Mouse (Mus musculus): ENCODE results near the gene Rpl3l.

The Rpl3l gene

GRCm38 (mm10) chr17:24745526-24746497, 18.2 kb downstream of the Rpl3l start:
- DNase-seq, result peak; percentile 57 to 78

GRCm38 (mm10) chr17:24746986-24747385, 19.4 kb downstream of the Rpl3l start:
- no peak for DNase-seq

DNA sequence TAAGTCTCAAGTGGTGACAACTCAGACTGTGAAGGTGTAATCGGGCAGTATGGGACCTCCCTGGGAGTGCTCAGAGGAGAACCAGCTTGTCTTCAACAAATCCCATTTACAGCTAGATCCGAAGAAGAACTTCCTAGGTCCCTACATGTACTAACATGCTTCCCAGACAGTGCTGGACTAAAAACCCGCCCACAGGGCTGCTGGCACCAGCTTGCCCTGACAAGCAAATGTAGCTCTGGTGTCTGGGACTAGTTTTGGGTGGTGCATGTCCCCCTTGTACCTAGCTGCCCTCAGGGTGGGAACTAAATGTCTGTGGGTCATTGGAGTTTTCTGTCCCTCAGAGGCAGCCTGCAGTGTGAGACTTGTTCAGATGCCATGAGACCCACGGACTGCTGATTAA, 23.9 kb downstream of the Rpl3l start:
- no peak for DNase-seq

DNA sequence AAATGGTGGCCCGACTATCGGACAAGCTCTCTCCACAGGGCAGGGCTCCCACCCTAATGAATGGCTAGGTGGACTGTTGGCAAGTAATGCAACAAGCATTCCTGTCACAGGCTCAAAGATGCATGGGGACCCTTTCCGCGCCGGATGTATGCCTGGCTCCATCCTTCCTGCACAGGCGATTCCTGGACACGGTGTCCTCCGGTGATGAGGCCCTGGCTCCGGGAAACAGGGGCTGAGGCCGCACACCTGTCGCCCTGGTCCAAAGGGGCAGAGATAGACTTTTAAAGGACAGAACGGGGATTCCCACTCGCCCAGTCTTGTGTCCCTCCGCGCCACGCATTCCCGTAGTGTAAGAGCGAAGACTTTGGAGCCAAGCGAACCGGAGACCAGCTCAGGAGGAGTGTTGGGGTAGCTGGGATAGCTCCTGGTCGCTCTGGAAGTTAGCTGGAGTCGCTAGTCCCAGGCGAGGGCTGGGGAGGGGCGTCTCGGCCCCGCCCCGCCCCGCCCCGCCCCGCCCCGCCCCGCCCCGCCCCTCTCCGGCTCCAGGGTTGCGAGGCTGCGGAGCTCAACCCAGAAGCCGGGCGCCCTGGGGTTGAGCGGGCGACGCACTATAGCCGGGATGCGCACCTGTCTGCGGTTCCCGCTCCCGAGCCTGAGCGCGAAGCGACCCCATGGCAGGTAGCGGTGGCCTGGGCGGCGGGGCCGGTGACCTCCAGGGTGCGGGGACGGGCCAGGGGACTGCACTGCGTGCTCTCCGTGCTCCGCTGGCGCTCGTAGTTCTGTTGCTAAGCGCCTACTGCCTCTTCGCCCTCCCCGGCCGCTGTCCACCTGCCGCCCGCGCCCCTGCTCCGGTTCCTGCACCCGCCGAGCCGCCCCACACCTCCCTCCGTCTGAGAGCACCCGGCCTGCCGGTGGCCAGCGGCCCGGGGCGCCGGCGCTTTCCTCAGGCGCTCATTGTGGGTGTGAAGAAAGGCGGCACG, 25.1 kb downstream of the Rpl3l start, which contains the start of gene Hs3st6:
Gene Hs3st6, plus strand, starts transcription at position 574 of the 980 bp plus-strand sequence.
- no peak for DNase-seq

GRCm38 (mm10) chr17:24757394-24757793, 29.8 kb downstream of the Rpl3l start:
- DNase-seq, result no peak

DNA sequence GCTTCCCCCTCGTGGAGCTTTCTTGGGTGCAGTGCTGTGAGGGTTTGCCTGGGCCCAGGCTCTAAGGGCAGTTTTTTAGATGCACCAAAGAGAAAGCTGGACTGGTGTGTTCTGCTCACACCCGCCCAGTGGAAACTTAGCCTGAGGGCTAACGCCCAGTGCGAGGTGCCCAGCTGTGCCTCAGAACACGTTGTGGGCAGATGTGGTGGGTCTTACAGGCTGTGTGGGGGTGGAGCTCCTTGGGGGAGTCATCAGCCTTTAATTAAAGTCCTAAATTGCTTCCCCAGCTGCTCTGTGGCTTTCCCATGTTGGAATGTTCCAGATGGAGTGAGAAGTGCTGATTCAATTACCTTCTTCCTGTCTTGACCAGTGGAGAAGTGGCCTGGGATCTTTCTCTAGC, 33.5 kb downstream of the Rpl3l start:
- DNase-seq, result no peak

DNA sequence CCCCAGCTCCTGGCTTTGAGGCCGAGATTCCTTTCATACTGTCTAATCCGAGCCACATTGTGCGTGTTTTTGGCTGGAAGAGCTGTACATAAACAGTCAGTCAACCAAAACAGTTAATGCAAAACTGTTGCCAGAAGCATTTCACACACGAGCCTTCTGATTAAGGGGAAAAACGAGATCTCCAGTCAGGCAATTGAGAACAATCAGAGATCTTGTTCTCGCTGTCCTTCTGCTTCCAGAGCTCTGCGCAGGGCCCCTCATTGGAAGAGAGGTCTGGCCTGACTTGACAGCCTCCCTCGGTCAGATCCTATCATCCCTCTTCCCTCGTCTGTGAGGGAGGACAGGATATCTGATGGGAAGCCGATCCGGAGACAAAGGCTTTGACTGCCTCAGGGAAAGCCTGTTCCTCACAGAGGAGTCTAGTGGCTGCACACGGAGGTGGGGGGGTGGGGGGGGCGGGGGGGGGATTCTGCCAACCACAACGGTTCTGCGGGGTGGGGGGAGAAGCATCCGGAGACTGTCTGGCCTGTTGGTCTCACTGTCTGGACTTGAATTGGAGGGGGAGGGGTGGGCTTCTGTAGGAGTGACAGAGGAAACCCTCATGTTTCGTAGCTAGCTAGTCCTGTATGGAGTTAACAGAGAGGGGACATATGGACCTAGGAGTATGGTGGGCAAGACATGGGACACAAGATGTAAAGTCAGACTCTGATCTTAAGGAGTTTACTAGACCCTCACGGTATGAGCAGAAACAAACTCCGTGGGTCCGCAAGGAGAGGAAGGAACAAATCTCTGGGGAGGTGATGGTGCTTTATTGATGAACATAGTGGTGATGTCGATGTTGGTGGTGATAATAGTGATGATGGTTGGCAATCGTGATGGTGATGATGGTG, 37.6 kb downstream of the Rpl3l start:
- DNase-seq, result no peak

- DNase-seq, result no peak
Observed at GRCm38 (mm10) chr17:24766266-24766875, 38.8 kb downstream of the Rpl3l start.

DNA sequence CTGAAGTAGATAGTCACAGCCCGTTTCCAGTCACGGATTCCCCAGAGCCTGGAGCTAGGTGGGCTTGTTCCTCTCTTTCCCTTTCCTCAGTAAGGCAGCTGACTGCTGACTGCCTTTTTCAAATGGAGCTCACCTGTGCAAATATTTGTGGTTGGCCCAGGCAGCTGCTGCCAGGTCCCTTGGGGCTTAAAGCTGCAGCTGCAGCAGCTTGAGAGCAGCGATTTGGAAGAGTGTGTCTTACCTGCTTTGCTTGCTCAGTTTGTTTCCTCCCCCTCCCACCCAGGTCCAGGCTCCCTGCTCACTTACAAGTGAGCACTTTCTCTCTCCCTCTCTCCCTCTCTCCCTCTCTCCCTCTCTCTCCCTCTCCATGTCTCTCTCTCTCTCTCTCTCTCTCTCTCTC, 41.5 kb downstream of the Rpl3l start:
- no peak for DNase-seq

DNA sequence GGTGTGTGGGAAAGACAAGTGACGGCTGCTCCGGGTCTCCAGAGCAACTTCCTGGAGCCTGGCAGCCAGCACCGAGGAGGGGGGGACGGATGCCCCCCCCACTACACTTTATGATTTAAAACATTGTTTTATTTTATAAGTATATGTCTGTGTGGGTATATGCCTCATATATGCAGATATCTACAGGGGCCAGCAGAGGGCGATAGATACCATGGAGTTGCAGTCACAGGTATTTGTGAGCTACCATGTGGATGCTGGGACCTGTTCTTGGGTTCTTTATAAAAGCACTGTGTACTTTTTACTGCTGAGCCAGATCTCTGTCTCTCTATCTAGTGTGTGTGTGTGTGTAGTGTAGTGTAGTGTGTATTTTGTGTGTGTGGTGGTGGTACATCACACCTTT, 45.6 kb downstream of the Rpl3l start:
- DNase-seq, result no peak

- no peak for DNase-seq
Observed at GRCm38 (mm10) chr17:24775173-24775572, 47.6 kb downstream of the Rpl3l start.

DNA sequence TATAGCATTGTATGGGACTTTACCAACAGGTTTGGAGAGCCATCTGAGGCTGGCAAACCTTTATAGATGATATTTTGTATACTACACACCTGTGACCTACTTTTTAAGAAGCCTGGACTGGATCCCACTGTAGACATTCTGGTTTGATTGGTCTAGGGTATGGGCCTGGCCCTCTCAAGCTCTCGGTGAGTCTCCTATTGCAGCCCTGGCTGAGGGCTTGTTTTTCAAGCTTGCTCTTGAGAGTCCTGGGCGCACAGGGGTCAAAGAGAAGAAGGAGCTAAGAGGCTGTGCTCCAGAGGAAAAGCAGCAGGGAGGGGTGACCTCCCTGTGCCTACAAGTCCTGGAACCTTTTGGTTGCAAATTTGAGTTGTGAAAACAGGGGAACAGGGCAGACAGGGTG, 49.5 kb downstream of the Rpl3l start:
- DNase-seq, result no peak

- DNase-seq, result no peak
Observed at GRCm38 (mm10) chr17:24780821-24781220, 53.2 kb downstream of the Rpl3l start.

Data from spleen, adult 18-20 months (tissue).